Mouse (Mus musculus) liver, embryonic 14.5 days (tissue): ENCODE results near the gene Nkx2-5.

Source experiments
- CTCF ChIP-seq: IDR thresholded peaks from 2 replicates; pipeline ENCODE4 v1.5.1; 2016; ENCODE audit warnings: antibody characterized with exemption, low read depth, control low read depth
- EP300 ChIP-seq: IDR thresholded peaks from 2 replicates; pipeline ENCODE4 v1.6.1; 2016; ENCODE audit warnings: antibody characterized with exemption, low read depth

DNA sequence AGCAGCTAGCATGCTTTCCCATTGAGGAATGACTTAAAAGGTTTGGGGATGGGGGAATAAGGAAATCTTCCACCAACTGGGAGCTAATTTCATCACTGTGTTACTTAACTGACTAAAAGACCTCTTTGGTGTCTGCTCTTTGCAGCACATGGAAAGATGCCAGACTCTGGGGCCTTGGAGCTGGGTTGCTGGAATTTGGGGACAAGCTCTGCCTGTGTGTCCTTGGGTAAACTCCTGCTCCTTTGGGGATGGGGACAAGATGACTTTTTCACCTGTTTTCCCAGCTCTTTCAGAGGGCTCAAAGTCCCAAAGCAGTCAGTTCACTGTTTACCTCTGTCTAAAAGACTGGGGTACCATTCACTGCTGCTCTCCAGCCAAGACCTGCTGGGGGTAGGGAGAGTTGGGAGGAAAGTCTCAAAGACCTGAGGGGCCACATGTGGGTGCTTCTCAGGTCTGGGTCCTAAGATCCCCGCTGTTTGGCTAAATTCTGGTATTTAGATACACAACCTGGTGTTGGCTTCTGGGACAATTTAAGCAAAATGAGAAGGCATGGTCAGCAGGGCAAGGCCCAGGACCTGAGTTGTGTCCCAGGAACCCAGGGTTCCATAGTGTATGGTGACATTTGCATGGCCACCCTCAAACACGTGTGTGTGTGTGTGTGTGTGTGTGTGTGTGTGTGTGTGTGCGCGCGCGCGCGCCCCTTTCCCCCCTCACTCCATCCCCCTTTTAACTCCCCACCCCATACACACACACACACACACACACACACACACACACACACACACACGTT is 9.6 kb downstream of the Nkx2-5 start:
- TF ChIP-seq CTCF (no peak), EP300 (no peak)
